Mouse (Mus musculus): ENCODE results near the gene Gm21679.
"Not testable (repeated sequence)": the region's sequence is repeated elsewhere in the genome, so short reads cannot be mapped to it uniquely, and the experiment has no call there.

DNA sequence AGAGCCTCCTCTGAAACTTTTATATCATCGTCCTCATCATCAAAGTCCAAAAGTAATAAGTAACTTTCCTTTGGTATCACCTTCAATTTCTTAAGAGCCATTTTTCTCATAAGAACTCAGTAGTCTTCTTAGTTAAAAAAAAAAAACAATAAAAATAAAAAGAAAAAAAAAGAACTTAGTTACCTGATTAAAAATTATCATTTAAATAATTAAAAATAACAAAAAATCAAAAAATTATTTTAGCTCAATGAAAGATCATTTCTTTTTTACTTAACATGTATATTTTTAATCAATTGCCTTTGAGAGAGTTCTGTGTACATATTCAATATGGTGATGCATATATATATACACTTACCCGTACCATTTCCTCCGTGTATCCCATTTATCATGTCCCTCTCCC, at the start of gene Gm21679:
- not testable (repeated sequence) for TF ChIP-seq CTCF (IDR thresholded peaks at IDR 0.05; ENCODE audit: borderline replicate concordance, insufficient read depth, low read length); POLR2A (IDR thresholded peaks at IDR 0.05; ENCODE audit: low read depth, low read length)

Data from embryonic fibroblast, embryonic 13.5 days (primary cell).